Mouse (Mus musculus): ENCODE data around the gene Afap1.
A peak's percentile ranks its signal among the peaks of the same experiment; 100 is the strongest.

Afap1 gene

DNA sequence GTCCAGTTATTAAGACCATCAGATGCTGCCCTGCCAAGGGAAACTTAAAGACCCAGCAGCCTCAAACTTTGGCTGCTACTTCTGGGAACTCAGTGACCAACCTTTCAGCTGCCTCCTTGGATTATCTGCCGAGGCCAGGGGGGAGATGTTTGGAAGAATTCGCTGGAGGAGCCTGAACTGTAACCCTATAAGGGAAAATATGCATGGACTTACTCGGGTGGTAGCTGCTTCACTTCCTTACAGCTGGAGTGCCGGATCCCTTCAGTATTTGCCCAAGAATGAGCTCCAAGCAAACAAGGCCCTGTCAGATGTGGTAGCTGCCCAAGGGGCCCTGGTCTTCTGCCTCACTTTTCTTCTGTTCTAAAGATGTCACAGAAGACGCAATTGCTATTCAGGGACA lies 38.2 kb downstream of the Afap1 start:
- DNase-seq (ENCODE audit: low read depth, low spot score): no peak

DNA sequence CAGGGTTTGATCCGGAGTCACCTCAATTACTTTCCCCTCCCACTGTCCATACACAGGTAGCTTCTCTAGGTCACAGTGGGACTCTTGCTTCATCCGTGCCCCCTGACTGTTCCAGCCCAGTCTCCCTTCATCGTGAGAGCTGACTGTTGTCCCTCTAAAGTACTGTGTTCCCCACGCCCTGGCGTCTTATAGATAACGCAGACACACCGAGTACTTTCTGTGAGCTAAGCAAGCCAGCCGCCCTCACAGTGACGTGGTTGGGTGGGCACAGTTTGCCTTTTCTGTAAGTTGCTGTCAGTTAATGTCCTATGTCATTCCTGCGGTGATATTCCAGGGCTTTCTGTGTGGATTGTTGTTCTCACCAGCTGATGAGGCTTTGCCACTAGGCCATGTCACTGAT lies 39.9 kb downstream of the Afap1 start:
- no peak for DNase-seq (ENCODE audit: low read depth, low spot score)

DNA sequence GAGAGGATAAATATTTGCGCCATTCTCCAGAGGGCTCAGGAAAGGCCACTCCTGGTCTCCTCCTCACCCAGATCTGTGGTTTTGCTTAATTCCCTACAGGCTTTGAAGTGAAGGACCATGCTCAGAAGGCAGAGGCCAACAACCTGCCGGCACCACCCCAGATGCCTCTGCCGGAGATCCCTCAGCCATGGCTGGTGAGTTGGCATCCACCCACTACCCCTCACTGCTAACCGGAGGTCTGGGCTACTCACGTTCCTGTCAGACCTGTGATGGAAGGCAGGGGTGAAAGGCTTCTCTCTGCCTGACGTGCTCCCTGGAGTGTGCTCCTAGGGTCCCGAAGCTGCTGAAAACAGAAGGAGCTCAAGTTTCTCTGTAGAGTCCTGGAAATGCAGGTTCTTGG lies 42.8 kb downstream of the Afap1 start:
- DNase-seq (ENCODE audit: low read depth, low spot score): no peak

DNA sequence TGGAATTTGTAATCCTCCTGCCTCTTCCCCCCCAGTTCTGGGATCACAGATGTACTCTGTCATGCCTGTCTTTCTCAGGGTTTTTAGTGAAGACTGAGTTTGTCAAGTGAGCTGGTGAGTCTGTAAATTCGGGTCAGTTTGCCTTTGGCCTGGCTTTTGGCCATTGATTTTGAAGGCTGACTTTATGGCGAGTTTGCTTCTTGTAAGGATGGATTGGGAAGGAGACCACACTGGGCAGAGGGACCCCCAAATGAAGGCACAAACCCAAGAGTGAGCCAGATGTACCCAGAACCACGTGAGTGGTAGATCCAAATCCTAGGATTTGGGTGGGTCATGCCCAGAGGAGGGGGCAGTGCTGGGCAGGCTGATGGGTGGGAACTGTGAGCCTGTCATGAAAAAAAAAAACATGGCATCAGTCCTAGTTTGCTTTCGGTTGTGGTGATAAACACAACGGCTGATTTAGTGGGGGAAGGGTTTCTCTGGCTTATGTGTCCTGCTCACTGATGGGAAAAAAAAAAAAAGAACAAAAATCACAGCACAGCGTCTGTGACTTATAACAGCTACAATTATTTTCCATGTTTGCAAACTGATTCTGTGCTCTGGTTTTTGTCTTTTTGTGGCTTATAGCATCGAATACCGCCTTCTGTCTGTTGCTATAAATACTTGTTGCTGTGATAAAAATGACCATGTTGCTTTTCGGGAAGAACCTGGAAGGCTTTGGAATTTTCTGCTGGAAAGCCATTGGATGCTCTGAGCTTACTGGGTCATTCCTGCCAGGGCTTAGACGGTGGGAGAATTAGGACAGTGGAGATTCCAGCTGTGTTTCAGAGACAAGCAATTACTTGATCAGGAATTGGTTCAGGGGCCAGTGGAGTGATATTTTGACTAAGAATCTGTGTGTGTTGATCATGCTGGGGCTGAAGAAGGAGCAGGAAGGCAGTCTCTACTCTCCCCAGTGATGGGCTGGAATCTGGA lies 45.4 kb downstream of the Afap1 start:
- DNase-seq (ENCODE audit: low read depth, low spot score): no peak

DNA sequence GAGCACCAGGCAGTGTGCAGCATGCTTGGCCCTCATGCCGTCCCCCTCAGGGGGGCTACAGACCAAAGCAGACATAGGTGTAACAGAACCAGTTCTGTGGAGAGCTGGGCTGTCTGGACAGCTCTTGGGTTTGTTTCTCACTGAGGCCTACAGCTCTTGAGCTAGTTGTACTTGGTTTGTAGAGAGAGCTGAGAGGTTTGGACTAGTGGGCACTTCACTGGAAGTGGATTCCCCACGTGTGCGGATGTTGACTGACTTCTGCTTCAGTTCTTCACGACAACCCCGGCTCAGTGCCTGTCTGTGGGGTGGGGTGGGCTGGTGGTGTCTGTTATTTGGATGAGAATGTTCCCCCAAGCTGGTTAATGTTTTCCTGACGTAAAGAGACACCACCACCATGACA lies 46.8 kb downstream of the Afap1 start:
- DNase-seq (ENCODE audit: low read depth, low spot score): no peak

DNA sequence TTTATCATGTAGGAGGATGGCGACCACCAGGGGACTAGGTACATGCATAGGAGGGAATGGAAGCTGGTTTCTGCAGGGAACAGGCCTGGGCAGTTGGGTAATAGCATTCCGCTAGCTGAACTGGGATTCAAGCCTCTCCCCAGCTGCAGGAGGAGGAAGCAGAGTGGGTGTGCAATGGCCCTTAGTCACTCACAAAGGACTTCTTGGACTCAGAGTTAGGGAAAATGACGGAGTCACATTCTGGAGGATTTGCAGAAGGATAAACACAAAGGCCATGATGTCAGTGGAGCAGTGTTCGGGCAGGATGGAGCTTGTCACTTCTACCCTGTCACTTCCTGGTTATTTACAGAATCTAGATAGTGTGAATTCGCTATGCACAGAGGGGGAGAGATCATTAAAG lies 50.4 kb downstream of the Afap1 start:
- DNase-seq (ENCODE audit: low read depth, low spot score): no peak

DNA sequence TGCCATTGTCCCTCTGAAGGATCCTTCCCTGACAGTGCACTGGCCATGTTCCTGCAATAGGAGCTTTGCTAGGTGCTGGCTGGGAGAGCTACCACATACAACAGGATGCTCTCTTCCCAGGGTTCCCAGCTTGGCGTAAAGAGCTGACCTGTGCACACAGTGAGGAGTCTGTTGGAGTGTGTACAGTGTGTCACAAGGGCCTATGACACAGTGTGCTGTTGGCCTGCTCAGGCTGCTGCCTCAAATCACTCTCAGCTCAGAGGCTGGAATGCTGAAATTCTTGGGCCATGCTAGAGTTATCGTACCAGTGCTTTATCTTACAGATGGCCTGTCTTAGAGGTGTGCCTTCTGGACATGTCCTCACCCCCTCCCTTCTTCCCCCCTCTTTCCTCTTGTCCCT lies 53.7 kb downstream of the Afap1 start:
- no peak for DNase-seq (ENCODE audit: low read depth, low spot score)

DNA sequence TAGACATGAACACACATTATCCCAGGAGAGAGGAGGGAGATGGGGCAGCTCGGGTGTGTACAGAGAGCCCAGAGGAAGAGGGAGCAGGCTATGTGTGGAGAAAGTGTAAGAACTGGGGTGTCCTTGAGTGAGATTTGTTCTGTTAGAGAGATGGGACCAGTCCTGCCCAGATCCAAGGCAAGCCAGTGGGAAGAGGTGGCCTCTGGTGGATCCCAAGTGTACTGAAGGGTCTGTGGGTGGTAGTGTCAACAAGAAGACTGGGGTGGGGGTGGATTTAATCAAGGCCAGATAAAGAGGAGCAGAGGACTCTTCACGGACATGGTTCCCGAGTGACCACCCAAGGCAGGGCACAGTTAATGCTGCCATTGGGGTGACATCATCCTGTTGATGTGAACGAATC lies 54.3 kb downstream of the Afap1 start:
- no peak for DNase-seq (ENCODE audit: low read depth, low spot score)

DNA sequence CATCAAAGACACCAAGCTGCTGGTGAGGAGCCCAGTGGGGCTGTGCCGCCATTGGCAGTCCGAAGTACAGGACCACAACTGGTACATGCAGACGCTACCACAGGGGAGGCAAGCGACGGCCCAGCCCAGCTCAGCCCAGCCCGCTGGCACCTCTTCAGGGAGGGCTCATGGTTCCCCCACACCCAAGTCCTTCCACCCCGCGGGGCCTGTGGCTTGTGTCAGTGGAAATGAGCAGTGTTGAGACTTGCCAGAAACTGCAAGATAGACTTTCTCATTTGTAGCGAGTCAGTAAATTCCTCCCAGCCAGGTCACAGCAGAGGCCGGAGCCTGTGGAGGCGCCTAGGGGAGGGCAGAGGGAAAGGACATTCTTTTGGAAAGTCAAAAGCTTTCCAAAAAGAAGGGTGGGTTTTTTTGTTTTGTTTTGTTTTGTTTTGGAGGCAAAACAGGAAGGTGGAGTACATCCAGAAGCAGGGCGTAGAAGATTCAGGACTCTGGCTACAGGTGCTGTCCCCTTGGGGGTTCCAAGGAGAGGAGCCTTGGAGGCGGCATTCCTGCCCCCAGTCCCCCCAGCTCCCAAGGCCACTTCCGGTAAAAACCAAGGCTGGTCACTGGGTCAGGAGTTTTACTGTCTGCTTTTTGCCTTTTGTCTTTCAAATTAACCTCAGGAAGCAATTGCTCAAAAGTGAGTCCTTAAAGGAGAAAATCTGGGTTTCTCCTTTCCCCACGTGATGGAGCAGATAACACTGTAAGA lies 55.3 kb downstream of the Afap1 start:
- DNase-seq (ENCODE audit: low read depth, low spot score): no peak

DNA sequence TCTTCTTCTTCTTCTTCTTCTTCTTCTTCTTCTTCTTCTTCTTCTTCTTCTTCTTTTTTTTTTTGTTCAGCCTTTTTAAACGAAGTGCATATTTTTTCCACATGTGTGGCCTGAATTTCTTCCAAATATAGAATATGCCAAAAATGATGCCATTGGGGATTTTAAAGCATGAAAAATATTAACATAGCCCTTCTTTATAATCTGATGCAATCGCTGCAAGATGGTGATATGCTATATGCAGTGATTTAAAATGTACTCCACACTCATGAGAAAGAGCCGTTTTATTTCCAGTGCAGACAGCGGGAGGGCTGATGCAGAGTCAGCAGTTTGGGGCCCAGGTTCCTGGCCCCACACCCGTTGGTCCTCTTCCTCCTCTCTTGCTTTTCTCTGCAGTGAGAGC lies 55.9 kb downstream of the Afap1 start:
- DNase-seq (ENCODE audit: low read depth, low spot score): no peak

DNA sequence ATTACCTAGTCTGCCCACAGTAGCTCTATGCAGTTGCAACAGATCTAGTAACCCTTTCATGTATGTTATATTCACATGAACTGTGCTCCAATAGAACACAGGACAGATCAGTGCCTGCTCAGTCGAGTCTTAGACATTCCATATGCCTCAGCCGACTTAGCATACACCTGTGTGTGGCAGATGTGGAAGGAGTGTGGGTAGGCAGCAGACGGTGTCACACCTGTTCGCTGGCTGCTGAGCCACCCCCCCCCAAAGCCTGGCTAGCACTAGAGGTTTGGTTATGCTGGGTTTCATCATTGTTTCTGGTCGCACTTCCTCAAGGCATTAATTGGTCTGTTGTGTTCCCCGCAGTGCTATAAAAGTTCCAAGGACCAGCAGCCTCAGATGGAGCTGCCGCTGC lies 57.4 kb downstream of the Afap1 start:
- DNase-seq (ENCODE audit: low read depth, low spot score): no peak

DNA sequence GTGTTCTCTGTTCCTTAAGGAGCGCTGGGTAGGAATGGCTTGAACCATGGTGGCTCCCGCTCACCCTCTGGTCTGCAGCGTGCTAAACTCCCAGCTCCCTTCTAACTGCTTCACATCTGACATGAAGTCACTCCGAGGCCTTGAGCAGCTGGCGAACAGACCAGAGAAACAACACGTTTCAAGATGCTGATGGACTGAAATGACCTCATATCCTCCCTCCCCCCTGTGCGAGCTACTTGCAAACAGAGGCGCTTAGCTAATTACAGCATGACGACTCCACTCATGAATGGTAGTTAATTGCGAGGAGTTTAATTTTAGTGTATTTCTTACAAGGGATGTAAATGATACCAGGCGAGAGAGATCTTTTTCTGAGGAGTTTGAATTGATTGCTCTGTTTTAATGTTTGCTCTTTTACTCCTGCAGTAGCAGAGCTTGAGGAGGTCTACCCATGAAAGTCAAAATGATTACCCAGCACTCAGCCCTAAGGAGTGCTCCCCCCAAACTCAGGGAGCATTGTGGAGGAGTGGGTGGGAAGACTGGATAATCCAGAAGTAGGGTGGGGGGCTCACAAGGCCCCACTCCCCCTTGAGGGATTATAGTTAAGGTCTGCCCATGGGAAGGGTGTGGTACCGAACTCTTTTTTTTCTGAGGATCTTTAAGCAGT lies 61.1 kb downstream of the Afap1 start:
- no peak for DNase-seq (ENCODE audit: low read depth, low spot score)

DNA sequence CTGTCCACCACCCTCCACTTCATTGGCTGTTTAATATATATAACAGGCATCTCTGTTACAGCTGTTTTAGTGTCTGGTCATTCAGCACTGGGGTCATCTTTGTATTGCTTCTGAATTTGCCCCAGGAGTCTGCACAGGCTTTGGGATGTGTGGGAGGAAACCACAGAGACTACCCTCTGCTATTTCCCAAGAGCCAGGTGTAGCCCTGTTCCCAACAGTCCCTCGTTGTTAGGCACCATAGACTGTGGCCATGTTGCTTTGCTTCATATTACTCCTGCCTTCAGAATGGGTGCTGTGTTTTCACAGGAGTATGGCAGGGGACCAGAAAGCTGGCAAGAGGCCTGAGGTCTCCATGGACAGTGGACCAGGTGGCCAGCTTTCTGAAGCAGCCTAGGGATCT lies 63.1 kb downstream of the Afap1 start:
- no peak for DNase-seq (ENCODE audit: low read depth, low spot score)

DNA sequence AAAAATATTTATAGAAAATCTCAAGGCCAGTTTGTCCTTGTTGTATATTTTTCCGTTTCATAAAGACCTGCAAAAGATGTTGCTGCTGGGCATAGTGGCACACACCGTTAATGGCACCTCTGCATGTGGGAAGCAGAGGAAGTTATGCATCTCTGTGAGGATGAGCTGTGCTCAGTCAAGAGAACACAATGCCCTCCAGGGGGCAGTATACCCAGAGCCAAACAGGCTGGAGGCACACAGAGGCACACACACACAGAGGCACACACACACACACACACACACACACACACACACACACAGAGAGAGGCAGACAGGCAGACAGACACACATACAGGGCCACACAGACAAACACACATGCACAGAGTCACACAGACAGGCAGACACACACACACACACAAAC lies 65.6 kb downstream of the Afap1 start:
- DNase-seq (ENCODE audit: low read depth, low spot score): no peak

DNA sequence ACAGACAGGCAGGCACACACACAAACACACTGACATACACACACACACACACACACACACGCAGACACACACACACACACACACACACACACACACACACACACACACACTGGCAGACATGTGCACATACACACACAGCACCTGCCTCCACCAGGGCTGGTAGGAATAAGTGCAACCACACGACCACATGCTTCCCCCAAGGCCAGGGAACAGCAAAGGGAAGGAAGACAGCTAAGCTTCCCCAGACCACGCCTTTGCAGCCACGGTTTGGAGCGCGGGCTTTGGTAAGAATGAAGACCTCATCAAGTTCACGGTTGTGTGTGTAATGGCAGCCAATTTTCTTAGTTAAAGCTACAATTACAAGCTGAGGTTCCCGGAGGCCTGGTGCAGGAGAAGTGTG lies 67.0 kb downstream of the Afap1 start:
- no peak for DNase-seq (ENCODE audit: low read depth, low spot score)

DNA sequence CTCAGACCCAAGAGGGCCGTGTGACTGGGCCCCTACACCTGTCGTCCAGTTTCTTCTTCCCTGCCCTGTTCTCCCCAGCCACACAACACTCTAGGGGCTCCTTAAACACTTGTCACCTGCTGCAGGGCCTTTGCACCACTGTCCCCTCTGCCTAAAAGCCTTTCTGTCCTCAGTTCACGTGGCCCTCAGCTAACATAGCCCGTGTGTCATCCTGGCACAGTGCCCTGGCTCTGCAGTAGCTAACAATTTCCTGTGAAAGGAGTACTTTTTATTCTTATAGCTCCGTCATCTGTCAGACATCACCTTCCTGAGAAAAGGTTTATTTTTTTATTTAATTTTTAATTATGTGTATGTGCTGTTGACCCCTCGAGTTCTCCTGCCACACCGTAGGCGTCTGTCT lies 68.2 kb downstream of the Afap1 start:
- no peak for DNase-seq (ENCODE audit: low read depth, low spot score)

DNA sequence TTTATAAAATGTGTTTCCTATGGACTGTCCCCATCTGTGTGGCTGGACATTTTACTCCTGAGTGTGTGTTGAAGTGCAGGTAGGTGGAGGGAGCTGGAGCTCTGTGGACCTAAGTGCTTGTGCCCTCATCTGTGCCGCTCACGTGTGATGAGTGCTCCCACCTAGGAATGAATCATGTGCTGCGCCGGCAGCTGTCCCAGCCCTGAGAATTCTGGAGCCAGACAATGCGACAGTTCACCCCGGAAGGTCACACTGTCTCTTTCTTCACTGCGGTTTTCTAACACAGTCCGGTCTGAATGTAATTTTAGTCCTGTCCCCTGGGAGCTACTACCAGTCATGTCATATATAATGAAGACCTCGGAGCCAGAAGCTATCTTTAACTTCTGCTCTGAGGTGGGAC lies 70.5 kb downstream of the Afap1 start:
- DNase-seq (ENCODE audit: low read depth, low spot score): no peak

DNA sequence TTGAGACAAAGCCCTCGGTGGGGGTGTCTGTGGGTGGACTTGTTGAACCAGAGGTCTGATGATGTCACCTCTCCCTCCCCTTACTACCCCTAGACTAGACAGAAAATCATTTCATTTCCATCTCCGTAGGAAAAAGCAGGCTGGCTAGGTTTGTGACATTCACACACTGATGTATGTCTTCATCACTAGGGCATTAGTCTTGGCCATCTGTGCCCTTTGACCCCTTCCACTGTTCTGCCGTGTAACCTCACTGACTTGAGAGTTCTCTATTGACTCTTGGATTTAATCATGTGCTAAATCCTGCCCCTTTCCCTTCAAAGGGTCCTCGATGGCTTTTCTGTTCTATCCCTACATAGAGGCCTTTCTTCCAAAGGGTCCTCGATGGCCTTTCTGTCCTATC lies 71.9 kb downstream of the Afap1 start:
- DNase-seq (ENCODE audit: low read depth, low spot score): no peak

DNA sequence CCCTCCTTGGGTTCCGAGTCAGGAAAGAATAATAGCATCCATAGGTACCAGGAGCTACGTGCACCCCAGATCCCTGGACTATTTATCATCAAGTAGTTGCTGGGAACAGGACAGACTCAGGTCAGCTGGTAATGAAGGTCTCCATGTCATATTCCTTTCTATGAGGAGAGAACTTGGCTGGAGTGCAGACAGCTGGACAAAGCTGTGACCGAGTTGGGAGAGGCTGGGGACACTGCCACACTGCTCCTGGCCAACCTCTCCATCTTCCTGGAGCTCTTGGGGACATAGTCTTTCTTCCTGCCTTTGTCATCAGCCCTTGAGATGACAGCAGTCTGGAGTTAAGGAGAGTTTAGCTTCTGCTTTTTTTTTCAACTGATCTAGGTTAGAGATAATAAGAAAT lies 76.7 kb downstream of the Afap1 start:
- DNase-seq (ENCODE audit: low read depth, low spot score): no peak

DNA sequence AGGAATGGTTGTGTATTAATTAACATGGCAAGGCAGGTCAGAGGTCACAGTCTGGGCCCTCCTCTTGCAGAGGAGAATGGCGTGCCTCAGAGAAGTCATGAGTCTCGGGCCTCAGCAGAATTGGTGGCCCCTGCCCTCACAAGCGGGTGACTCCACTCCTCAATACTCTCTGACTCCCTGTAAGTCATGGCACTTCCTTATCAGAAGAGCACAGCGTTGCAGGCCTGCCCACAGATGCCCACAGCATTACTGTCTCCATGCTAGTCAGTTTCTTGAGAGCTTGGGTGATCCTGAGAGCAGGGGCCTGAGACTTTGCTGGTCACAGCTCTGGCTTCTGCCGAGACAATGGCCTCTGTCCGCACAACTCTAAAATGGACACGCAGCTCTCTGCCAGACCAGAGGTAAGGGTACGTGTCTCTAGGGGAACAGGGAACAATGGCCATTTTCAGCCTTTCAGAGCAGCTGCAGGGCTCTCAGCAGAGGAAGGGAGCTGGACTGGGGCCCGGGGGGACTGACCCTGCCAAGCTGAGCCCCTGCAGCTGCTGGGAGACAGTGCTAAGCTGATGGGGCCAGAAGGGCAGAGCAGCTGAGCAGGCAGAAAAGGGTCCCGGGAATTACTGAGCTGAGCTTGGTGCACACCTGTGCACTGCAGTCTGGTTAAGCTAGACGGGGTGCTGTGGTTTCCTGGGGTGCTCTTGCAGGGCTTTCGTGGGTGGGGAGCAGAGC lies 77.4 kb downstream of the Afap1 start:
- no peak for DNase-seq (ENCODE audit: low read depth, low spot score)

DNA sequence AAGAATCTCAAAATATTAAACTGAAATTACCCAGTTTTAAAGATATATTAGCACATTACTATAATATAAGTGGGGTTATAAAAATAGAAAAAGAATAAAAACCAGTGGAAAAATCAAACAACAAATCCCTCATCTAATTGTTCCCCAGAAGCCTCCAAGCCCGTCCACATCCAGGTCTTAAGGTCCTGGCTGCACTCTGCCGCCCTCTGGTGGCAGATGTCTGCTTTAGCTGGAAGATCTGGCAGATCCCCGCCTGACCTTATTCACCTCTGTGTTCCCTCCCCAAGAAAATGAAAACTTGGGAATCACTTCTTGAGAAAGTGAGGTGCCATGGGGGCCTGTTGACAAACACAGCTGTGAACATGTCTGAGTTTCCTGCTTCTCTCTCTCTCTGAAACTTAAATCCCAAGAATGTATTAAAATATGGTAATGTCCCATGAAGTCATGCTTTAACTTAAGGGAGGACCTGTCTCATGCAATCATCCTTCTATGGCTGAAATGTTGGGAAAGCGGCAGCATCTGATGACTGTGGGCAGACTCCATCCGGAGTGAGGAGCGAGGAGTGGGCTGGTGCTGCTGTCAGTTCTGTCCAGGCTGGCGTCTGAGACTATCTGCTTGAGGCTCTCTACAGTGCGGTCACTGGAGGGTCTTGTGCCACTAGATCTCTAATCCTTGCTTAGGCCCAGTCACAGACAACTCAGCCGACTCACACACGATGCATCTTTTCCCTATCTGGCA lies 78.9 kb downstream of the Afap1 start:
- peak; percentile 67 for DNase-seq (ENCODE audit: low read depth, low spot score)

All from CD4-positive helper T cell, adult 2 months (primary cell).